22 mouse cellular contexts compared by ENCODE assay signal in the genomic region with DNA sequence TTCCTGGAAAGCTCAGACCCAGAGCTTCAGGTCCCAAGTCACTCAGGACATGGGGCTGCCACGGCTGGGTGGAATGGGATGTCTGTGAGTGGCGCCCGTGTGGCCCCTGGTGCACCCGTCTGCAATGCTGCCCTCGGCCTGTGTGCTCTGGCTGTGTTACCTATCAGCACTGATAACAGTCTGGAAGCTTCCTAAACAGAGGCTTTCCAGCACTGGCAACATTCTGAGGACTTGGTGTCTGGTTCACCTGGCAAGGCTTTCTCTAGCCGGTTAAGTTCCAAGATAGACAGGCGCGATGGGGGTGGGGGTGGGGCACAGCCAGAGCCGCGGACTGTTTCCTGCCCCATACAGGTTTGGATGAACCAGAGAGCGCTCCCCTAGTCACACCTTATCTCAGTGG. TPM values are rescaled to one million over a fixed set of nuclear protein-coding genes. Genes with fewer than 3 reads are reported as not detected.
A peak's percentile ranks its signal among the peaks of the same experiment; 100 is the strongest.
DNase-seq lines count a peak whose midpoint lies in the region; ATAC-seq and TF ChIP-seq lines count a peak whose summit lies in the region.
"Had no signal": no experiment of that assay in that cellular context is flagged by ENCODE, and none has a peak within 500 bp of the region (broad histone marks: within the 10 kb centered on the region; RNA-seq: fewer than 3 reads in every experiment).

No protein-coding gene starts in this region.

- H3K4me2 ChIP-seq in liver, postnatal 0 days (ENCODE audit: low read depth, low read length), result no peak overlapping the region
- peak overlapping the region; percentile 63 for H3K4me2 ChIP-seq in heart, embryonic 13.5 days
- peak overlapping the region; percentile 17 for H3K4me2 ChIP-seq in heart, postnatal 0 days (ENCODE audit: low read depth, low read length)
- H3K4me2 ChIP-seq in lung, postnatal 0 days (replicated peaks; ENCODE audit: low read depth, low read length), result no peak overlapping the region
- H3K4me2 ChIP-seq: forebrain, embryonic 13.5 days; hindbrain, embryonic 15.5 days had no signal

- no peaks in the 10 kb centered on the region for H3K9me3 ChIP-seq in liver, postnatal 0 days (ENCODE audit: low read length)
- no peaks in the 10 kb centered on the region for H3K9me3 ChIP-seq in heart, embryonic 13.5 days
- H3K9me3 ChIP-seq in heart, postnatal 0 days (replicated peaks; ENCODE audit: control insufficient read depth, low read length), result no peaks in the 10 kb centered on the region
- no peaks in the 10 kb centered on the region for H3K9me3 ChIP-seq in lung, postnatal 0 days (ENCODE audit: low read length)
- H3K9me3 ChIP-seq: forebrain, embryonic 13.5 days; hindbrain, embryonic 15.5 days had no signal

- H3K27me3 ChIP-seq in liver, adult 2 months (ENCODE audit: control insufficient read depth, insufficient read depth, low read length), result peaks cover 5% of the 10 kb centered on the region; the same call in 1 of the 2 replicates
- H3K27me3 ChIP-seq in liver, postnatal 0 days (ENCODE audit: insufficient read depth, low read length), result no peaks in the 10 kb centered on the region; the same call in 1 of the 2 replicates
- peaks cover 5% of the 10 kb centered on the region; the same call in 1 of the 2 replicates for H3K27me3 ChIP-seq in heart, embryonic 13.5 days (replicated peaks)
- no peaks in the 10 kb centered on the region for H3K27me3 ChIP-seq in heart, postnatal 0 days (ENCODE audit: control insufficient read depth, insufficient read depth, low read length)
- no peaks in the 10 kb centered on the region for H3K27me3 ChIP-seq in lung, postnatal 0 days (replicated peaks; ENCODE audit: insufficient read depth, low read length)
- H3K27me3 ChIP-seq: forebrain, embryonic 13.5 days had no signal

- H3K4me1 ChIP-seq in liver, adult 2 months (ENCODE audit: control insufficient read depth, insufficient read depth, low read length), result no peaks in the 10 kb centered on the region
- H3K4me1 ChIP-seq in liver, postnatal 0 days (ENCODE audit: insufficient read depth), result no peaks in the 10 kb centered on the region
- peaks cover 51% of the 10 kb centered on the region for H3K4me1 ChIP-seq in heart, embryonic 13.5 days
- peaks cover 40% of the 10 kb centered on the region for H3K4me1 ChIP-seq in heart, postnatal 0 days (ENCODE audit: control insufficient read depth, insufficient read depth)
- no peaks in the 10 kb centered on the region for H3K4me1 ChIP-seq in lung, postnatal 0 days (ENCODE audit: insufficient read depth, low read depth, low read length)

- 44% methylated on average over 11 of the region's 11 CpGs for WGBS in liver, adult 2 months
- WGBS in liver, postnatal 0 days (ENCODE audit: insufficient replicate concordance), result 58% methylated on average over 11 of the region's 11 CpGs
- WGBS in heart, embryonic 13.5 days, result 17% methylated on average over 11 of the region's 11 CpGs
- WGBS in heart, postnatal 0 days, result 23% methylated on average over 11 of the region's 11 CpGs
- 66% methylated on average over 11 of the region's 11 CpGs for WGBS in lung, postnatal 0 days

- intact Hi-C loops in heart, postnatal 36 days (cut with DNase I), result no loop called here
- intact Hi-C loops in left cerebral cortex, postnatal 10 days (cut with DNase I), result no loop called here

- no peak for TF ChIP-seq EP300 in liver, postnatal 0 days (IDR thresholded peaks at IDR 0.05; ENCODE audit: low read depth)
- TF ChIP-seq EP300 in heart, postnatal 0 days (IDR thresholded peaks at IDR 0.05; ENCODE audit: low read depth), result no peak
- no peak for TF ChIP-seq EP300 in lung, postnatal 0 days (IDR thresholded peaks at IDR 0.05)

- H3K4me3 ChIP-seq in liver, adult 2 months (ENCODE audit: insufficient read depth, low read depth, low read length), result no peak overlapping the region
- no peak overlapping the region for H3K4me3 ChIP-seq in liver, postnatal 0 days (ENCODE audit: low read depth, low read length)
- no peak overlapping the region for H3K4me3 ChIP-seq in heart, embryonic 13.5 days
- no peak overlapping the region for H3K4me3 ChIP-seq in heart, postnatal 0 days (ENCODE audit: low read depth, low read length)
- H3K4me3 ChIP-seq in lung, postnatal 0 days (ENCODE audit: low read depth, low read length), result no peak overlapping the region
- H3K4me3 ChIP-seq: forebrain, embryonic 13.5 days; hindbrain, embryonic 15.5 days had no signal

- peak; percentile 21 for DNase-seq in heart, adult 8-10 months (ENCODE audit: low spot score)
- DNase-seq in heart, postnatal 36 days, result no peak
- DNase-seq in liver, adult 2 months (ENCODE audit: extremely low read depth, low read depth, low spot score), result peak; percentile 92
- no peak for DNase-seq in liver, postnatal 0 days
- DNase-seq in heart, postnatal 0 days (ENCODE audit: low spot score), result no peak
- DNase-seq in lung, postnatal 0 days (ENCODE audit: low spot score), result no peak
- no peak for DNase-seq in left cerebral cortex, postnatal 10 days (ENCODE audit: extremely low spot score in 1 of 2, low spot score in 2 of 2)
- DNase-seq: adrenal gland, postnatal 10 days; cerebellum, adult 11 months; cerebellum, adult 9-10 months; cerebellum, postnatal 25 days; forebrain, postnatal 0 days; gastrocnemius, postnatal 14 days; kidney, adult 2 months had no signal

- no peak for TF ChIP-seq POLR2A in liver, adult 2 months (IDR thresholded peaks at IDR 0.05; ENCODE audit: extremely low read depth, insufficient read depth, low read length)

- no peaks in the 10 kb centered on the region for H3K79me2 ChIP-seq in liver, adult 2 months (ENCODE audit: control insufficient read depth, insufficient read depth, low read length)

- H3K27ac ChIP-seq in liver, adult 2 months (replicated peaks; ENCODE audit: insufficient read depth, low read depth, low read length), result no peak overlapping the region
- H3K27ac ChIP-seq in liver, postnatal 0 days (ENCODE audit: low read depth), result no peak overlapping the region
- H3K27ac ChIP-seq in heart, embryonic 13.5 days (replicated peaks), result peak overlapping the region; percentile 87
- H3K27ac ChIP-seq in heart, postnatal 0 days (ENCODE audit: low read depth), result peak overlapping the region; percentile 92
- H3K27ac ChIP-seq in lung, postnatal 0 days (ENCODE audit: low read length), result no peak overlapping the region
- H3K27ac ChIP-seq: forebrain, embryonic 13.5 days; hindbrain, embryonic 15.5 days had no signal

- TF ChIP-seq CTCF in liver, adult 2 months (IDR thresholded peaks at IDR 0.05; ENCODE audit: low read depth, low read length), result no peak
- no peak for TF ChIP-seq CTCF in liver, postnatal 0 days (IDR thresholded peaks at IDR 0.05; ENCODE audit: low read depth)
- TF ChIP-seq CTCF in heart, postnatal 0 days (IDR thresholded peaks at IDR 0.05; ENCODE audit: low read depth), result no peak
- TF ChIP-seq CTCF in lung, postnatal 0 days (IDR thresholded peaks at IDR 0.05), result no peak

- no peak overlapping the region for H3K9ac ChIP-seq in liver, adult 2 months (ENCODE audit: low read depth, low read length)
- no peak overlapping the region for H3K9ac ChIP-seq in liver, postnatal 0 days (replicated peaks)
- peak overlapping the region; percentile 69 for H3K9ac ChIP-seq in heart, embryonic 13.5 days
- H3K9ac ChIP-seq in heart, postnatal 0 days (replicated peaks; ENCODE audit: low read depth, low read length), result peak overlapping the region; percentile 48; the same call in 1 of the 2 replicates
- no peak overlapping the region for H3K9ac ChIP-seq in lung, postnatal 0 days (replicated peaks; ENCODE audit: low read depth)
- H3K9ac ChIP-seq: forebrain, embryonic 13.5 days; forebrain, postnatal 0 days; hindbrain, embryonic 15.5 days had no signal

- H3K36me3 ChIP-seq in liver, adult 2 months (ENCODE audit: control insufficient read depth, insufficient read depth, low read length), result no peaks in the 10 kb centered on the region
- H3K36me3 ChIP-seq in liver, postnatal 0 days (replicated peaks; ENCODE audit: insufficient read depth, low read length), result no peaks in the 10 kb centered on the region
- no peaks in the 10 kb centered on the region; the same call in 1 of the 2 replicates for H3K36me3 ChIP-seq in heart, embryonic 13.5 days
- H3K36me3 ChIP-seq in heart, postnatal 0 days (replicated peaks; ENCODE audit: control insufficient read depth, insufficient read depth, low read length), result no peaks in the 10 kb centered on the region
- no peaks in the 10 kb centered on the region for H3K36me3 ChIP-seq in lung, postnatal 0 days (ENCODE audit: insufficient read depth, low read length)
- H3K36me3 ChIP-seq: hindbrain, embryonic 15.5 days had no signal

- ATAC-seq in liver, postnatal 0 days, result no peak
- peak; percentile 38; the same call in 1 of the 2 replicates for ATAC-seq in heart, embryonic 13.5 days (ENCODE audit: extremely low read depth, insufficient number of reproducible peaks, low FRiP score, low TSS enrichment)
- ATAC-seq in heart, postnatal 0 days (ENCODE audit: insufficient read depth, low read depth), result 0 out of 2 replicates have a peak, but pooled peaks have one; percentile 19
- ATAC-seq in lung, postnatal 0 days, result no peak
- ATAC-seq: forebrain, embryonic 13.5 days; forebrain, postnatal 0 days had no signal

RNA-seq across cellular contexts. Expression of gene Kcne1, which starts 3.3 kb away (rescaled TPM):
- total RNA-seq in heart, adult 8-10 months (2022), result 1 to 10 TPM; 2.7 to 7.8 (median 4.7) TPM
- 10 to 100 TPM; 19.8 to 21.3 TPM for total RNA-seq in heart, postnatal 36 days (2021)
- not detected in 2 replicates for total RNA-seq in liver, adult 2 months (2014; rRNA removed)
- not detected in 2 replicates for polyA plus RNA-seq in liver, adult 2 months (2012; rRNA removed)
- polyA plus RNA-seq in liver, postnatal 0 days (2015; fragmentation: Nextera tagmentation; extraction: Ambion mirVana), result not detected in 2 replicates
- polyA plus RNA-seq in heart, embryonic 13.5 days (2015; fragmentation: Nextera tagmentation; extraction: Ambion mirVana), result 105 and 125 TPM in 2 replicates
- total RNA-seq in heart, postnatal 0 days (2014; rRNA removed; ENCODE audit: low replicate concordance), result 182 and 283 TPM in 2 replicates
- 324 and 415 TPM in 2 replicates for polyA plus RNA-seq in heart, postnatal 0 days (2015; fragmentation: Nextera tagmentation; extraction: Ambion mirVana)
- polyA plus RNA-seq in lung, postnatal 0 days (2015; fragmentation: Nextera tagmentation; extraction: Ambion mirVana), result 0.14 TPM in 1 of 2 replicates, not detected in the other
- total RNA-seq in left cerebral cortex, postnatal 10 days (2021), result not detected
- total RNA-seq: adrenal gland, postnatal 10 days; forebrain, postnatal 0 days; gastrocnemius, adult 18-20 months; gastrocnemius, postnatal 14 days had no signal
- polyA plus RNA-seq: forebrain, embryonic 13.5 days; forebrain, postnatal 0 days; intestine, embryonic 16.5 days had no signal

RNA-seq across cellular contexts. Expression of gene Fam243, which starts 34.7 kb away (rescaled TPM):
- under 1 TPM; 0.24 to 0.86 (median 0.42) TPM for total RNA-seq in heart, adult 8-10 months (2022)
- total RNA-seq in heart, postnatal 36 days (2021), result under 1 TPM; 0.43 to 0.50 TPM
- not detected in 2 replicates for total RNA-seq in liver, adult 2 months (2014; rRNA removed)
- polyA plus RNA-seq in liver, adult 2 months (2012; rRNA removed), result not detected in 2 replicates
- polyA plus RNA-seq in liver, postnatal 0 days (2015; fragmentation: Nextera tagmentation; extraction: Ambion mirVana), result not detected in 2 replicates
- not detected in 2 replicates for polyA plus RNA-seq in heart, embryonic 13.5 days (2015; fragmentation: Nextera tagmentation; extraction: Ambion mirVana)
- not detected in 2 replicates for total RNA-seq in heart, postnatal 0 days (2014; rRNA removed; ENCODE audit: low replicate concordance)
- 0.05 TPM in 1 of 2 replicates, not detected in the other for polyA plus RNA-seq in heart, postnatal 0 days (2015; fragmentation: Nextera tagmentation; extraction: Ambion mirVana)
- polyA plus RNA-seq in lung, postnatal 0 days (2015; fragmentation: Nextera tagmentation; extraction: Ambion mirVana), result not detected in 2 replicates
- total RNA-seq in left cerebral cortex, postnatal 10 days (2021), result not detected
- total RNA-seq: adrenal gland, postnatal 10 days; CH12.LX; forebrain, postnatal 0 days; gastrocnemius, adult 18-20 months; gastrocnemius, postnatal 14 days had no signal
- polyA plus RNA-seq: embryonic facial prominence, embryonic 14.5 days; forebrain, embryonic 13.5 days; forebrain, postnatal 0 days; hindbrain, embryonic 11.5 days; hindbrain, embryonic 15.5 days; intestine, embryonic 16.5 days had no signal

RNA-seq across cellular contexts. Expression of gene Smim11, which starts 54.9 kb away (rescaled TPM):
- total RNA-seq in heart, adult 8-10 months (2022), result 10 to 100 TPM; 84.4 to 94.5 (median 88.3) TPM
- total RNA-seq in heart, postnatal 36 days (2021), result 10 to 100 TPM; 76.2 to 84.5 TPM
- 17.4 and 22.3 TPM in 2 replicates for total RNA-seq in liver, adult 2 months (2014; rRNA removed)
- 13.6 and 19.2 TPM in 2 replicates for polyA plus RNA-seq in liver, adult 2 months (2012; rRNA removed)
- 42.5 and 47.6 TPM in 2 replicates for polyA plus RNA-seq in liver, postnatal 0 days (2015; fragmentation: Nextera tagmentation; extraction: Ambion mirVana)
- polyA plus RNA-seq in heart, embryonic 13.5 days (2015; fragmentation: Nextera tagmentation; extraction: Ambion mirVana), result 101 and 111 TPM in 2 replicates
- 12.3 and 17.5 TPM in 2 replicates for total RNA-seq in heart, postnatal 0 days (2014; rRNA removed; ENCODE audit: low replicate concordance)
- polyA plus RNA-seq in heart, postnatal 0 days (2015; fragmentation: Nextera tagmentation; extraction: Ambion mirVana), result 165 and 187 TPM in 2 replicates
- 131 and 132 TPM in 2 replicates for polyA plus RNA-seq in lung, postnatal 0 days (2015; fragmentation: Nextera tagmentation; extraction: Ambion mirVana)
- total RNA-seq in left cerebral cortex, postnatal 10 days (2021), result 10 to 100 TPM; 13.3 to 13.6 TPM

Comparison
In these comparisons a context has a peak if more than half of its experiments do, and no peak if none do; other contexts are left out.
1. DNase-seq: peak in heart, adult 8-10 months (single experiment) and liver, adult 2 months (single experiment); none in heart, postnatal 36 days (0 of 2), liver, postnatal 0 days (single experiment), heart, postnatal 0 days (single experiment), lung, postnatal 0 days (single experiment) and left cerebral cortex, postnatal 10 days (0 of 2).
2. H3K27ac ChIP-seq: peak in heart, embryonic 13.5 days (single experiment) and heart, postnatal 0 days (single experiment); none in liver, adult 2 months (single experiment), liver, postnatal 0 days (single experiment) and lung, postnatal 0 days (single experiment).
3. H3K9ac ChIP-seq: peak in heart, embryonic 13.5 days (single experiment) and heart, postnatal 0 days (single experiment); none in liver, adult 2 months (single experiment), liver, postnatal 0 days (single experiment) and lung, postnatal 0 days (single experiment).
4. ATAC-seq: peak in heart, embryonic 13.5 days (single experiment) and heart, postnatal 0 days (single experiment); none in liver, postnatal 0 days (single experiment) and lung, postnatal 0 days (single experiment).
5. H3K4me2 ChIP-seq: peak in heart, embryonic 13.5 days (single experiment) and heart, postnatal 0 days (single experiment); none in liver, postnatal 0 days (single experiment) and lung, postnatal 0 days (single experiment).